ENCODE assay signal across 23 mouse cellular contexts in the genomic region with DNA sequence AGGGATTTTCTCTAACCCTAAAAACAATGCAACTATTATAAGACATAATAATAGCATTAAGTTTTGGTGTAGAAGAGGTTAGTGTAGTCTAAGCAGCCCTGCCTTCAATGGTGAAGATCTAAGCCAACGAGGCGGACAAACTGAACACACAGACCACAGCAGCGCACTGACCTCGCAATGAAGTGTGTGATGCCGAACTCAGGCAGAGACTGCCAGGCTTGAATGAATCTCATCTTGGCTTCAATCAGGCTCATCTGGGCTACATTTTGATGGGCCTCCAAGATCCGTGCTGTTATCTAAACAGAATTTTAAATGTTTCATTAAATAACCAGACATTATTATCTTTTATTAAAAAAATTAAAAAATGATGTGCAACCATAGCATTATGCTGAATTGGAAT. TPM values are rescaled to one million over a fixed set of nuclear protein-coding genes. Genes with fewer than 3 reads are reported as not detected.
DNase-seq lines count a peak whose midpoint lies in the region; ATAC-seq and TF ChIP-seq lines count a peak whose summit lies in the region.
"Had no signal": no experiment of that assay in that cellular context is flagged by ENCODE, and none has a peak within 500 bp of the region (broad histone marks: within the 10 kb centered on the region; RNA-seq: fewer than 3 reads in every experiment).

No protein-coding gene starts in this region.

- ATAC-seq in forebrain, embryonic 13.5 days: no peak
- no peak for ATAC-seq in forebrain, embryonic 16.5 days
- 0 out of 2 replicates have a peak, but pooled peaks have one; percentile 17 for ATAC-seq in hindbrain, embryonic 14.5 days (ENCODE audit: low FRiP score)
- ATAC-seq in neural tube, embryonic 12.5 days (ENCODE audit: low FRiP score, low read depth): peak; percentile 32; the same call in 1 of the 2 replicates
- ATAC-seq in intestine, postnatal 0 days: no peak
- ATAC-seq: intestine, embryonic 15.5 days; Patski had no signal

- peaks cover 16% of the 10 kb centered on the region for H3K4me1 ChIP-seq in forebrain, embryonic 13.5 days
- H3K4me1 ChIP-seq in forebrain, embryonic 16.5 days (replicated peaks; ENCODE audit: control insufficient read depth, insufficient read depth, low read length): peaks cover 14% of the 10 kb centered on the region
- peaks cover 17% of the 10 kb centered on the region for H3K4me1 ChIP-seq in hindbrain, embryonic 14.5 days (replicated peaks; ENCODE audit: control insufficient read depth, insufficient read depth, low read length)
- H3K4me1 ChIP-seq in hindbrain, embryonic 10.5 days (replicated peaks): peaks cover 34% of the 10 kb centered on the region
- peaks cover 25% of the 10 kb centered on the region for H3K4me1 ChIP-seq in neural tube, embryonic 12.5 days
- H3K4me1 ChIP-seq in intestine, postnatal 0 days (replicated peaks; ENCODE audit: control insufficient read depth, insufficient read depth, low read length): peaks cover 6% of the 10 kb centered on the region

- H3K4me2 ChIP-seq in forebrain, embryonic 13.5 days: no peak overlapping the region
- no peak overlapping the region for H3K4me2 ChIP-seq in forebrain, embryonic 16.5 days (ENCODE audit: low read length)
- no peak overlapping the region for H3K4me2 ChIP-seq in hindbrain, embryonic 14.5 days (replicated peaks)
- no peak overlapping the region for H3K4me2 ChIP-seq in neural tube, embryonic 12.5 days (replicated peaks)
- no peak overlapping the region for H3K4me2 ChIP-seq in intestine, postnatal 0 days (replicated peaks; ENCODE audit: low read depth)
- H3K4me2 ChIP-seq: heart, embryonic 12.5 days; intestine, embryonic 15.5 days had no signal

- no peak for DNase-seq in hindbrain, embryonic 14.5 days (ENCODE audit: low spot score)
- no peak for DNase-seq in hindbrain, embryonic 10.5 days (ENCODE audit: low spot score)
- no peak for DNase-seq in neural tube, embryonic 10.5 days (ENCODE audit: extremely low spot score, low spot score)
- no peak for DNase-seq in lung, postnatal 36 days
- DNase-seq: adrenal gland, postnatal 10 days; cerebellum, adult 9-10 months; cerebellum, postnatal 36 days; gastrocnemius, postnatal 10 days; kidney, adult 8-10 months; kidney, postnatal 4 days; liver; lung, adult 2 months; lung, postnatal 10 days; spleen, adult 18-20 months; thymus, postnatal 14 days had no signal

- H3K9ac ChIP-seq in forebrain, embryonic 13.5 days: no peak overlapping the region
- no peak overlapping the region for H3K9ac ChIP-seq in forebrain, embryonic 16.5 days (replicated peaks; ENCODE audit: low read depth, low read length)
- no peak overlapping the region for H3K9ac ChIP-seq in hindbrain, embryonic 14.5 days
- no peak overlapping the region for H3K9ac ChIP-seq in neural tube, embryonic 12.5 days
- H3K9ac ChIP-seq in intestine, postnatal 0 days (ENCODE audit: low read depth, low read length): no peak overlapping the region
- H3K9ac ChIP-seq: heart, embryonic 12.5 days; intestine, embryonic 15.5 days; liver, embryonic 14.5 days had no signal

- H3K27ac ChIP-seq in forebrain, embryonic 13.5 days: peak overlapping the region; percentile 81; the same call in 1 of the 2 replicates
- no peak overlapping the region for H3K27ac ChIP-seq in forebrain, embryonic 16.5 days (ENCODE audit: low read length)
- peak overlapping the region; percentile 82; the same call in 1 of the 2 replicates for H3K27ac ChIP-seq in hindbrain, embryonic 14.5 days
- no peak overlapping the region for H3K27ac ChIP-seq in hindbrain, embryonic 10.5 days
- H3K27ac ChIP-seq in neural tube, embryonic 12.5 days: no peak overlapping the region
- no peak overlapping the region for H3K27ac ChIP-seq in intestine, postnatal 0 days (ENCODE audit: low read depth, low read length)
- H3K27ac ChIP-seq: intestine, embryonic 15.5 days; liver, embryonic 14.5 days had no signal

- no peaks in the 10 kb centered on the region for H3K9me3 ChIP-seq in forebrain, embryonic 13.5 days (replicated peaks)
- no peaks in the 10 kb centered on the region for H3K9me3 ChIP-seq in forebrain, embryonic 16.5 days (ENCODE audit: control insufficient read depth, low read length)
- no peaks in the 10 kb centered on the region for H3K9me3 ChIP-seq in hindbrain, embryonic 14.5 days (ENCODE audit: control insufficient read depth, low read length)
- no peaks in the 10 kb centered on the region for H3K9me3 ChIP-seq in hindbrain, embryonic 10.5 days
- no peaks in the 10 kb centered on the region for H3K9me3 ChIP-seq in neural tube, embryonic 12.5 days
- no peaks in the 10 kb centered on the region for H3K9me3 ChIP-seq in intestine, postnatal 0 days (ENCODE audit: control insufficient read depth)
- H3K9me3 ChIP-seq: heart, embryonic 12.5 days; intestine, embryonic 15.5 days had no signal

- H3K36me3 ChIP-seq in forebrain, embryonic 13.5 days (ENCODE audit: poor library complexity, severe bottlenecking): peaks cover 56% of the 10 kb centered on the region
- peaks cover 24% of the 10 kb centered on the region for H3K36me3 ChIP-seq in forebrain, embryonic 16.5 days (ENCODE audit: control insufficient read depth, insufficient read depth)
- H3K36me3 ChIP-seq in hindbrain, embryonic 14.5 days (replicated peaks; ENCODE audit: control insufficient read depth, insufficient read depth): peaks cover 63% of the 10 kb centered on the region
- H3K36me3 ChIP-seq in hindbrain, embryonic 10.5 days: peaks cover 74% of the 10 kb centered on the region
- peaks cover 43% of the 10 kb centered on the region for H3K36me3 ChIP-seq in neural tube, embryonic 12.5 days
- H3K36me3 ChIP-seq in intestine, postnatal 0 days (ENCODE audit: control insufficient read depth, insufficient read depth): peaks cover 47% of the 10 kb centered on the region; the same call in 1 of the 2 replicates

- no peaks in the 10 kb centered on the region for H3K27me3 ChIP-seq in forebrain, embryonic 13.5 days
- H3K27me3 ChIP-seq in forebrain, embryonic 16.5 days (replicated peaks; ENCODE audit: control insufficient read depth, insufficient read depth, low read length): no peaks in the 10 kb centered on the region
- H3K27me3 ChIP-seq in hindbrain, embryonic 14.5 days (ENCODE audit: control insufficient read depth, insufficient read depth, low read length): no peaks in the 10 kb centered on the region
- no peaks in the 10 kb centered on the region for H3K27me3 ChIP-seq in hindbrain, embryonic 10.5 days (ENCODE audit: insufficient read depth, poor library complexity, severe bottlenecking)
- H3K27me3 ChIP-seq in neural tube, embryonic 12.5 days (replicated peaks): no peaks in the 10 kb centered on the region
- H3K27me3 ChIP-seq in intestine, postnatal 0 days (replicated peaks; ENCODE audit: control insufficient read depth, insufficient read depth, low read length): no peaks in the 10 kb centered on the region
- H3K27me3 ChIP-seq: heart, embryonic 12.5 days; intestine, embryonic 15.5 days; Patski had no signal

- H3K4me3 ChIP-seq in forebrain, embryonic 13.5 days: no peak overlapping the region
- H3K4me3 ChIP-seq in forebrain, embryonic 16.5 days (replicated peaks; ENCODE audit: low read length): no peak overlapping the region
- no peak overlapping the region for H3K4me3 ChIP-seq in hindbrain, embryonic 14.5 days (replicated peaks; ENCODE audit: low read length)
- H3K4me3 ChIP-seq in hindbrain, embryonic 10.5 days: no peak overlapping the region
- H3K4me3 ChIP-seq in neural tube, embryonic 12.5 days: no peak overlapping the region
- no peak overlapping the region for H3K4me3 ChIP-seq in intestine, postnatal 0 days (ENCODE audit: low read depth, low read length)
- H3K4me3 ChIP-seq: heart, embryonic 12.5 days; intestine, embryonic 15.5 days had no signal

- WGBS in forebrain, embryonic 13.5 days: 81% methylated on average over 6 of the region's 6 CpGs
- WGBS in forebrain, embryonic 16.5 days: 78% methylated on average over 6 of the region's 6 CpGs
- WGBS in hindbrain, embryonic 14.5 days: 77% methylated on average over 6 of the region's 6 CpGs
- WGBS in hindbrain, embryonic 10.5 days: 90% methylated on average over 6 of the region's 6 CpGs
- WGBS in neural tube, embryonic 12.5 days: 81% methylated on average over 6 of the region's 6 CpGs
- WGBS in intestine, postnatal 0 days: 90% methylated on average over 6 of the region's 6 CpGs

- TF ChIP-seq CTCF in intestine, postnatal 0 days (IDR thresholded peaks at IDR 0.05; ENCODE audit: low read depth): no peak

RNA-seq across cellular contexts. Expression of a gene that starts 57.2 kb away (rescaled TPM):
- polyA plus RNA-seq in forebrain, embryonic 13.5 days (2015; fragmentation: Nextera tagmentation; extraction: Ambion mirVana): 24.1 and 25.0 TPM in 2 replicates
- 24.8 and 27.2 TPM in 2 replicates for polyA plus RNA-seq in forebrain, embryonic 16.5 days (2015; fragmentation: Nextera tagmentation; extraction: Ambion mirVana)
- polyA plus RNA-seq in hindbrain, embryonic 14.5 days (2014; fragmentation: Nextera tagmentation; extraction: Ambion mirVana): 29.5 and 30.2 TPM in 2 replicates
- polyA plus RNA-seq in hindbrain, embryonic 10.5 days (2016; fragmentation: Nextera tagmentation; extraction: Ambion mirVana): 38.6 and 46.1 TPM in 2 replicates
- 29.2 and 30.9 TPM in 2 replicates for polyA plus RNA-seq in neural tube, embryonic 12.5 days (2016; fragmentation: Nextera tagmentation; extraction: Ambion mirVana)
- 37.8 and 40.9 TPM in 2 replicates for polyA plus RNA-seq in intestine, postnatal 0 days (2015; fragmentation: Nextera tagmentation; extraction: Ambion mirVana)

Comparison
In these comparisons a context has a peak if more than half of its experiments do, and no peak if none do; other contexts are left out.
1. H3K27ac ChIP-seq: peak in forebrain, embryonic 13.5 days (single experiment) and hindbrain, embryonic 14.5 days (single experiment); none in forebrain, embryonic 16.5 days (single experiment), hindbrain, embryonic 10.5 days (single experiment), neural tube, embryonic 12.5 days (single experiment) and intestine, postnatal 0 days (single experiment).
2. ATAC-seq: peak in hindbrain, embryonic 14.5 days (single experiment) and neural tube, embryonic 12.5 days (single experiment); none in forebrain, embryonic 13.5 days (single experiment), forebrain, embryonic 16.5 days (single experiment) and intestine, postnatal 0 days (single experiment).